Comparison of ENCODE assay signal across 26 mouse cellular contexts in genomic region chr6:135191906-135192305, GRCm38 (mm10). TPM values are rescaled to one million over a fixed set of nuclear protein-coding genes. Genes with fewer than 3 reads are reported as not detected.
A peak's percentile ranks its signal among the peaks of the same experiment; 100 is the strongest.
DNase-seq lines count a peak whose midpoint lies in the region; ATAC-seq and TF ChIP-seq lines count a peak whose summit lies in the region.
"Had no signal": no experiment of that assay in that cellular context is flagged by ENCODE, and none has a peak within 500 bp of the region (broad histone marks: within the 10 kb centered on the region; RNA-seq: fewer than 3 reads in every experiment).

No protein-coding gene starts in this region.

- H3K9ac ChIP-seq in embryonic facial prominence, embryonic 14.5 days (ENCODE audit: low read depth, low read length): no peak overlapping the region
- no peak overlapping the region for H3K9ac ChIP-seq in CH12.LX (ENCODE audit: insufficient read depth, low read depth)
- no peak overlapping the region for H3K9ac ChIP-seq in midbrain, embryonic 13.5 days (replicated peaks)
- H3K9ac ChIP-seq: forebrain, embryonic 12.5 days; heart, embryonic 13.5 days; hindbrain, embryonic 15.5 days; lung, embryonic 14.5 days; stomach, embryonic 15.5 days had no signal

- no peaks in the 10 kb centered on the region for H3K79me2 ChIP-seq in CH12.LX (replicated peaks; ENCODE audit: control insufficient read depth, extremely low read depth, insufficient read depth, poor library complexity, severe bottlenecking)
- no peaks in the 10 kb centered on the region for H3K79me2 ChIP-seq in myocyte (ENCODE audit: control insufficient read depth, insufficient read depth)

- no peak overlapping the region for H3ac ChIP-seq in myocyte (ENCODE audit: control insufficient read depth, insufficient read length)

- no peak for TF ChIP-seq POLR2A in CH12.LX (IDR thresholded peaks at IDR 0.05; ENCODE audit: low read depth, low read length)
- TF ChIP-seq POLR2A in myocyte (IDR thresholded peaks at IDR 0.05; ENCODE audit: insufficient read length, low read depth): no peak

- dilution Hi-C loops in CH12.LX (cut with MboI; ENCODE audit: extremely low pct_ligation_motif_present, extremely low pct_unique_long_range_greater_than_20kb, low sequenced_read_pairs): no loop called here

- H3K4me2 ChIP-seq in embryonic facial prominence, embryonic 14.5 days (ENCODE audit: low read depth, low read length): no peak overlapping the region
- H3K4me2 ChIP-seq in CH12.LX (ENCODE audit: insufficient read depth, low read depth, poor library complexity, severe bottlenecking): no peak overlapping the region
- H3K4me2 ChIP-seq in myocyte (ENCODE audit: low read depth): no peak overlapping the region
- H3K4me2 ChIP-seq in midbrain, embryonic 13.5 days (replicated peaks): no peak overlapping the region
- H3K4me2 ChIP-seq: forebrain, embryonic 12.5 days; heart, embryonic 13.5 days; hindbrain, embryonic 15.5 days; lung, embryonic 14.5 days; stomach, embryonic 15.5 days had no signal

- in situ Hi-C loops in CH12.LX (cut with MboI; ENCODE audit: low pct_ligation_motif_present, low pct_unique_long_range_greater_than_20kb, low sequenced_read_pairs): no loop called here

- no peak overlapping the region for H3K27ac ChIP-seq in embryonic facial prominence, embryonic 14.5 days (replicated peaks; ENCODE audit: low read depth, low read length)
- no peak overlapping the region for H3K27ac ChIP-seq in embryonic facial prominence, embryonic 10.5 days (replicated peaks)
- no peak overlapping the region for H3K27ac ChIP-seq in CH12.LX (ENCODE audit: insufficient read depth, low read depth)
- H3K27ac ChIP-seq in heart, embryonic 10.5 days: no peak overlapping the region
- H3K27ac ChIP-seq in midbrain, embryonic 13.5 days: no peak overlapping the region
- H3K27ac ChIP-seq: forebrain, embryonic 12.5 days; heart, embryonic 13.5 days; hindbrain, embryonic 15.5 days; layer of hippocampus, adult 2 months; limb, embryonic 10.5 days; stomach, embryonic 15.5 days had no signal

- TF ChIP-seq CTCF in CH12.LX (conservative IDR thresholded peaks at IDR 0.05 in 1 of 2, IDR thresholded peaks at IDR 0.05 in 1 of 2; ENCODE audit: low read depth in 2 of 2, low read length in 2 of 2): no peak

- ATAC-seq in embryonic facial prominence, embryonic 14.5 days (ENCODE audit: low read depth): no peak
- ATAC-seq in midbrain, embryonic 13.5 days: no peak
- ATAC-seq: CD4-positive, CD25-positive, alpha-beta regulatory T cell, adult 4 months; midbrain, embryonic 16.5 days had no signal

- WGBS in embryonic facial prominence, embryonic 14.5 days: 85% methylated on average over 1 of the region's 1 CpGs
- WGBS in embryonic facial prominence, embryonic 10.5 days: 87% methylated on average over 1 of the region's 1 CpGs
- 83% methylated on average over 1 of the region's 1 CpGs for WGBS in heart, embryonic 10.5 days
- 84% methylated on average over 1 of the region's 1 CpGs for WGBS in midbrain, embryonic 13.5 days

- no peaks in the 10 kb centered on the region for H3K27me3 ChIP-seq in embryonic facial prominence, embryonic 14.5 days (replicated peaks; ENCODE audit: control insufficient read depth, insufficient read depth, low read length)
- peaks cover 12% of the 10 kb centered on the region; the same call in 1 of the 2 replicates for H3K27me3 ChIP-seq in embryonic facial prominence, embryonic 10.5 days (replicated peaks; ENCODE audit: low read depth, poor library complexity, severe bottlenecking)
- no peaks in the 10 kb centered on the region for H3K27me3 ChIP-seq in CH12.LX (replicated peaks)
- no peaks in the 10 kb centered on the region for H3K27me3 ChIP-seq in myocyte (ENCODE audit: control insufficient read depth, insufficient read depth, insufficient read length)
- peaks cover 8% of the 10 kb centered on the region; the same call in 1 of the 2 replicates for H3K27me3 ChIP-seq in heart, embryonic 10.5 days (ENCODE audit: insufficient read depth, poor library complexity, severe bottlenecking)
- H3K27me3 ChIP-seq in midbrain, embryonic 13.5 days: peaks cover 14% of the 10 kb centered on the region
- H3K27me3 ChIP-seq: hindbrain, embryonic 15.5 days; stomach, embryonic 15.5 days had no signal

- peak; percentile 69 for TF ChIP-seq EP300 in CH12.LX (IDR thresholded peaks at IDR 0.05; ENCODE audit: low read length)

- no peaks in the 10 kb centered on the region for H3K9me3 ChIP-seq in embryonic facial prominence, embryonic 14.5 days (ENCODE audit: control insufficient read depth, low read length)
- H3K9me3 ChIP-seq in embryonic facial prominence, embryonic 10.5 days: no peaks in the 10 kb centered on the region
- H3K9me3 ChIP-seq in CH12.LX (replicated peaks; ENCODE audit: low read length): no peaks in the 10 kb centered on the region
- no peaks in the 10 kb centered on the region for H3K9me3 ChIP-seq in heart, embryonic 10.5 days
- no peaks in the 10 kb centered on the region for H3K9me3 ChIP-seq in midbrain, embryonic 13.5 days
- H3K9me3 ChIP-seq: forebrain, embryonic 12.5 days; heart, embryonic 13.5 days; hindbrain, embryonic 15.5 days; limb, embryonic 10.5 days; stomach, embryonic 15.5 days had no signal

- no peak overlapping the region for H3K4me3 ChIP-seq in embryonic facial prominence, embryonic 14.5 days (ENCODE audit: low read depth, low read length)
- H3K4me3 ChIP-seq in embryonic facial prominence, embryonic 10.5 days: no peak overlapping the region
- H3K4me3 ChIP-seq in CH12.LX (replicated peaks in 1 of 3; ENCODE audit: low read depth in 2 of 3, low read length in 2 of 3, poor library complexity in 1 of 3) (no peak overlapping the region), myocyte (no peak overlapping the region)
- no peak overlapping the region for H3K4me3 ChIP-seq in heart, embryonic 10.5 days
- no peak overlapping the region for H3K4me3 ChIP-seq in midbrain, embryonic 13.5 days (replicated peaks)
- H3K4me3 ChIP-seq: forebrain, embryonic 12.5 days; heart, embryonic 13.5 days; hindbrain, embryonic 15.5 days; layer of hippocampus, adult 2 months; limb, embryonic 10.5 days; stomach, embryonic 15.5 days had no signal

- no peak for TF ChIP-seq RAD21 in CH12.LX (IDR thresholded peaks at IDR 0.05; ENCODE audit: low read depth, low read length)

- H3K4me1 ChIP-seq in embryonic facial prominence, embryonic 14.5 days (ENCODE audit: control insufficient read depth, insufficient read depth, low read length): no peaks in the 10 kb centered on the region
- H3K4me1 ChIP-seq in embryonic facial prominence, embryonic 10.5 days: peaks cover 24% of the 10 kb centered on the region
- peaks cover 0 to 51% of the 10 kb centered on the region in 2 experiments; a peak in 2 of 4 replicates for H3K4me1 ChIP-seq in CH12.LX (ENCODE audit: control insufficient read depth in 1 of 2, insufficient read depth in 2 of 2)
- peaks cover 12% of the 10 kb centered on the region for H3K4me1 ChIP-seq in heart, embryonic 10.5 days
- H3K4me1 ChIP-seq in midbrain, embryonic 13.5 days (replicated peaks): peaks cover 10% of the 10 kb centered on the region

- H3K36me3 ChIP-seq in embryonic facial prominence, embryonic 14.5 days (ENCODE audit: control insufficient read depth, insufficient read depth, low read length): no peaks in the 10 kb centered on the region
- H3K36me3 ChIP-seq in embryonic facial prominence, embryonic 10.5 days (replicated peaks): no peaks in the 10 kb centered on the region
- H3K36me3 ChIP-seq in CH12.LX (replicated peaks in 1 of 2; ENCODE audit: control insufficient read depth in 1 of 2, insufficient read depth in 1 of 2, low read length in 1 of 2): no peaks in the 10 kb centered on the region
- H3K36me3 ChIP-seq in myocyte (ENCODE audit: control insufficient read depth, insufficient read depth): no peaks in the 10 kb centered on the region
- no peaks in the 10 kb centered on the region for H3K36me3 ChIP-seq in heart, embryonic 10.5 days
- no peaks in the 10 kb centered on the region for H3K36me3 ChIP-seq in midbrain, embryonic 13.5 days
- H3K36me3 ChIP-seq: forebrain, embryonic 12.5 days; heart, embryonic 13.5 days; hindbrain, embryonic 15.5 days; limb, embryonic 10.5 days; stomach, embryonic 15.5 days had no signal

- DNase-seq in embryonic facial prominence, embryonic 14.5 days (ENCODE audit: low spot score): peak; percentile 35
- no peak for DNase-seq in embryonic facial prominence, embryonic 10.5 days (ENCODE audit: low spot score)
- peak; percentile 61 for DNase-seq in CH12.LX (ENCODE audit: extremely low read depth)
- DNase-seq in fat pad, adult 2 months (ENCODE audit: extremely low read depth, low read depth, low spot score): peak; percentile 90
- no peak for DNase-seq in heart, embryonic 10.5 days (ENCODE audit: low spot score)
- DNase-seq in cerebellum, postnatal 14 days: no peak
- DNase-seq: adrenal gland, adult 8-10 months; cerebellum, adult 11-12 months; cerebellum, postnatal 36 days; heart, postnatal 14 days; kidney, adult 9 months; kidney, postnatal 25 days; liver; lung, embryonic 14.5 days; thymus, adult 2 months; thymus, postnatal 4 days had no signal

TF ChIP-seq in CH12.LX, 34 proteins besides CTCF, POLR2A, EP300 and RAD21 (continues in another document):
- TF ChIP-seq NELFE (IDR thresholded peaks at IDR 0.05; ENCODE audit: low read depth, low read length) (no peak), MEF2A (IDR thresholded peaks at IDR 0.05; ENCODE audit: borderline replicate concordance, low read depth, low read length) (no peak)

TF ChIP-seq in myocyte, 11 proteins besides CTCF, POLR2A, EP300 and RAD21 (continues in another document):
- no peak for TF ChIP-seq TCF12 (IDR thresholded peaks at IDR 0.05; ENCODE audit: insufficient read depth, poor library complexity, severe bottlenecking)
- no peak for TF ChIP-seq MAX (IDR thresholded peaks at IDR 0.05; ENCODE audit: low read depth)

RNA-seq across cellular contexts. Expression of gene Fam234b, which starts 5.9 kb away (rescaled TPM):
- polyA plus RNA-seq in embryonic facial prominence, embryonic 14.5 days (2014; fragmentation: Nextera tagmentation; extraction: Ambion mirVana): 21.0 and 23.7 TPM in 2 replicates
- polyA plus RNA-seq in embryonic facial prominence, embryonic 10.5 days (2016; fragmentation: Nextera tagmentation; extraction: Ambion mirVana): 18.4 and 20.1 TPM in 2 replicates
- total RNA-seq in CH12.LX (2012; rRNA removed) (0.04 TPM in 2 replicates), CH12.LX (2014; rRNA removed) (0.20 and 0.23 TPM in 2 replicates)
- polyA plus RNA-seq in CH12.LX (2012; ENCODE audit: insufficient read length, low read depth) (0.49 and 0.76 TPM in 2 replicates), myocyte (2012; fragmentation: generic; extraction: Trizol) (6.3 TPM)
- polyA plus RNA-seq in heart, embryonic 10.5 days (2016; fragmentation: Nextera tagmentation; extraction: Ambion mirVana): 9.8 and 11.6 TPM in 2 replicates
- 67.0 and 74.1 TPM in 2 replicates for polyA plus RNA-seq in midbrain, embryonic 13.5 days (2015; fragmentation: Nextera tagmentation; extraction: Ambion mirVana)

RNA-seq across cellular contexts. Expression of gene Hebp1, which starts 5.9 kb away (rescaled TPM):
- polyA plus RNA-seq in embryonic facial prominence, embryonic 14.5 days (2014; fragmentation: Nextera tagmentation; extraction: Ambion mirVana): 7.4 and 12.2 TPM in 2 replicates
- polyA plus RNA-seq in embryonic facial prominence, embryonic 10.5 days (2016; fragmentation: Nextera tagmentation; extraction: Ambion mirVana): 4.1 and 5.2 TPM in 2 replicates
- total RNA-seq in CH12.LX (2012; rRNA removed): not detected in 2 replicates
- total RNA-seq in CH12.LX (2014; rRNA removed): not detected in 2 replicates
- not detected in 2 replicates for polyA plus RNA-seq in CH12.LX (2012; ENCODE audit: insufficient read length, low read depth)
- polyA plus RNA-seq in myocyte (2012; fragmentation: generic; extraction: Trizol): 30.5 TPM
- 20.7 and 21.2 TPM in 2 replicates for polyA plus RNA-seq in heart, embryonic 10.5 days (2016; fragmentation: Nextera tagmentation; extraction: Ambion mirVana)
- 2.7 and 3.4 TPM in 2 replicates for polyA plus RNA-seq in midbrain, embryonic 13.5 days (2015; fragmentation: Nextera tagmentation; extraction: Ambion mirVana)

Comparison
In these comparisons a context has a peak if more than half of its experiments do, and no peak if none do; other contexts are left out.
1. DNase-seq: peak in embryonic facial prominence, embryonic 14.5 days (single experiment), CH12.LX (single experiment) and fat pad, adult 2 months (single experiment); none in embryonic facial prominence, embryonic 10.5 days (single experiment), heart, embryonic 10.5 days (single experiment) and cerebellum, postnatal 14 days (0 of 2).